Mouse (Mus musculus) spleen, adult 2 months (tissue): ENCODE measurements at regions not wholly inside any gene's neighbourhood (a gene's known extent, or its start where the extent isn't known, plus 50 kb on each side); places are given as distances from the start of the nearest gene placed in this dataset.

Experiments used
- CTCF ChIP-seq: fragments of 200-500 bp; IDR thresholded peaks from 2 replicates; pipeline ENCODE4 v1.5.1; 2011; ENCODE audit warnings: mild to moderate bottlenecking, inconsistent platforms; ENCODE audit not compliant: insufficient read depth, insufficient read length, insufficient replicate concordance; ENCODE audit errors: extremely low read depth
- POLR2A ChIP-seq: fragments of 200-500 bp; IDR thresholded peaks from 2 replicates; pipeline ENCODE4 v1.6.1; 2011; ENCODE audit warnings: low read depth, low read length, inconsistent platforms

GRCm38 (mm10) chr11:19073265-19073664 is 54.5 kb upstream of the Meis1 start:
- TF ChIP-seq CTCF (no peak), POLR2A (no peak)
